In the genomic region with DNA sequence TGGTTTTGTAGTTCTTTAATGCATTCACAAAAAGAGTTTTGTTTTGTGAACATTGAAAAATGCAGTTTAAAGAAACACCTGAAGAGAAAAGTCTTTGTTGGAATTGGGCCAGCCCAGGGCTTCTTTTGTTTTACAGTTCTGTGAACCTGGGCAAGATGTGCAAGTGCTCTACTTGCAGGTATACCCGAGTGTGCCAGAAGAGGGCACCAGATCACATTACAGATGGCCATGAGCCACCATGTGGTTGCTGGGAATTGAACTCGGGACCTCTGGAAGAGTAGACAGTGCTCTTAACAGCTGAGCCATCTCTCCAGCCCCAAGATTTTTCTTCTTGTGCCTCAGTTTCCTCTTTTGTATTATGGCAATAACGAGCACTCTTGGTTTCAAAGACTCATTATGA, we compare ENCODE assay signal across 9 mouse cellular contexts. TPM values are rescaled to one million over a fixed set of nuclear protein-coding genes. Genes with fewer than 3 reads are reported as not detected.
DNase-seq lines count a peak whose midpoint lies in the region; ATAC-seq and TF ChIP-seq lines count a peak whose summit lies in the region.
"Had no signal": no experiment of that assay in that cellular context is flagged by ENCODE, and none has a peak within 500 bp of the region (broad histone marks: within the 10 kb centered on the region; RNA-seq: fewer than 3 reads in every experiment).

No protein-coding gene starts in this region.

- H3K4me2 ChIP-seq in liver, embryonic 11.5 days, result no peak overlapping the region
- H3K4me2 ChIP-seq in lung, embryonic 14.5 days, result no peak overlapping the region
- H3K4me2 ChIP-seq in intestine, embryonic 16.5 days (ENCODE audit: low read depth, low read length), result no peak overlapping the region

- peak; percentile 34 to 47 for DNase-seq in cerebellum, adult 2 months
- no peak for DNase-seq in cerebellum, adult 11 months
- peak; percentile 72 for DNase-seq in liver
- DNase-seq in liver, embryonic 11.5 days (ENCODE audit: low spot score), result no peak
- peak; percentile 63 for DNase-seq in brain, adult 2 months (ENCODE audit: low read depth, low spot score)
- peak; percentile 75 for DNase-seq in lung, embryonic 14.5 days
- DNase-seq in thymus, postnatal 25 days, result peak; percentile 78

- no peaks in the 10 kb centered on the region for H3K27me3 ChIP-seq in cerebellum, adult 2 months (ENCODE audit: control insufficient read depth, insufficient read depth, low read length)
- H3K27me3 ChIP-seq in liver, embryonic 11.5 days (replicated peaks; ENCODE audit: control insufficient read depth, insufficient read depth, low read length), result no peaks in the 10 kb centered on the region
- H3K27me3 ChIP-seq in lung, embryonic 14.5 days (ENCODE audit: insufficient read depth, low read length), result no peaks in the 10 kb centered on the region
- no peaks in the 10 kb centered on the region for H3K27me3 ChIP-seq in intestine, embryonic 16.5 days (replicated peaks; ENCODE audit: control insufficient read depth, insufficient read depth, low read length)

- ATAC-seq in liver, embryonic 11.5 days (replicated peaks; ENCODE audit: low FRiP score), result no peak
- no peak for ATAC-seq in lung, embryonic 14.5 days (ENCODE audit: insufficient read depth)
- ATAC-seq in intestine, embryonic 16.5 days, result no peak

- no peak for TF ChIP-seq POLR2A in cerebellum, adult 2 months (IDR thresholded peaks at IDR 0.05; ENCODE audit: borderline replicate concordance, insufficient read depth, low read length)

- H3K4me3 ChIP-seq in cerebellum, adult 2 months (replicated peaks; ENCODE audit: insufficient read depth, low read depth, low read length), result no peak overlapping the region
- no peak overlapping the region for H3K4me3 ChIP-seq in liver, embryonic 11.5 days (ENCODE audit: low read depth, low read length)
- no peak overlapping the region for H3K4me3 ChIP-seq in lung, embryonic 14.5 days (ENCODE audit: low read depth, low read length)
- no peak overlapping the region for H3K4me3 ChIP-seq in intestine, embryonic 16.5 days (ENCODE audit: low read length)

- H3K9ac ChIP-seq in liver, embryonic 11.5 days (ENCODE audit: low read depth, low read length), result no peak overlapping the region
- H3K9ac ChIP-seq in lung, embryonic 14.5 days, result no peak overlapping the region
- H3K9ac ChIP-seq in intestine, embryonic 16.5 days (ENCODE audit: low read depth, low read length), result no peak overlapping the region

- WGBS in cerebellum, adult 2 months, result 50% methylated on average over 3 of the region's 3 CpGs
- 46% methylated on average over 3 of the region's 3 CpGs for WGBS in liver, embryonic 11.5 days
- 51% methylated on average over 3 of the region's 3 CpGs for WGBS in lung, embryonic 14.5 days
- WGBS in intestine, embryonic 16.5 days, result 55% methylated on average over 3 of the region's 3 CpGs

- H3K36me3 ChIP-seq in liver, embryonic 11.5 days (ENCODE audit: control insufficient read depth, insufficient read depth, low read length), result peaks cover 11% of the 10 kb centered on the region; the same call in 1 of the 2 replicates
- H3K36me3 ChIP-seq in lung, embryonic 14.5 days (ENCODE audit: insufficient read depth), result peaks cover 44% of the 10 kb centered on the region
- H3K36me3 ChIP-seq in intestine, embryonic 16.5 days (ENCODE audit: control insufficient read depth, insufficient read depth, low read length), result no peaks in the 10 kb centered on the region; the same call in 1 of the 2 replicates

- no peak overlapping the region for H3K27ac ChIP-seq in cerebellum, adult 2 months (ENCODE audit: insufficient read depth, low read length)
- no peak overlapping the region for H3K27ac ChIP-seq in liver, embryonic 11.5 days (ENCODE audit: low read depth, low read length)
- no peak overlapping the region for H3K27ac ChIP-seq in lung, embryonic 14.5 days (ENCODE audit: low read depth)
- H3K27ac ChIP-seq in intestine, embryonic 16.5 days (ENCODE audit: low read length), result no peak overlapping the region

- no peaks in the 10 kb centered on the region for H3K4me1 ChIP-seq in cerebellum, adult 2 months (ENCODE audit: control insufficient read depth, insufficient read depth, low read length)
- peaks cover 12% of the 10 kb centered on the region; the same call in 1 of the 2 replicates for H3K4me1 ChIP-seq in liver, embryonic 11.5 days (replicated peaks; ENCODE audit: control insufficient read depth, insufficient read depth, low read length)
- H3K4me1 ChIP-seq in lung, embryonic 14.5 days (ENCODE audit: insufficient read depth), result 0 out of 2 replicates have a peak, but pooled peaks cover 2% of the 10 kb centered on the region
- H3K4me1 ChIP-seq in intestine, embryonic 16.5 days (ENCODE audit: control insufficient read depth, insufficient read depth, low read length), result peaks cover 6% of the 10 kb centered on the region

- H3K9me3 ChIP-seq in liver, embryonic 11.5 days (ENCODE audit: control insufficient read depth, low read length), result no peaks in the 10 kb centered on the region
- no peaks in the 10 kb centered on the region for H3K9me3 ChIP-seq in lung, embryonic 14.5 days (ENCODE audit: low read depth, low read length)
- H3K9me3 ChIP-seq in intestine, embryonic 16.5 days (ENCODE audit: control insufficient read depth, low read length), result no peaks in the 10 kb centered on the region

- peak; percentile 45 for TF ChIP-seq CTCF in cerebellum, adult 2 months (IDR thresholded peaks at IDR 0.05; ENCODE audit: borderline replicate concordance, insufficient read depth, low read depth, low read length)
- TF ChIP-seq CTCF in lung, embryonic 14.5 days (IDR thresholded peaks at IDR 0.05; ENCODE audit: low read depth), result peak; percentile 65

RNA-seq across cellular contexts. Expression of a gene that starts 5.9 kb away (rescaled TPM):
- 49.1 and 50.0 TPM in 2 replicates for polyA plus RNA-seq in cerebellum, adult 2 months (2012; rRNA removed)
- 44.2 and 47.0 TPM in 2 replicates for polyA plus RNA-seq in liver, embryonic 11.5 days (2014; fragmentation: Nextera tagmentation; extraction: Ambion mirVana)
- polyA plus RNA-seq in lung, embryonic 14.5 days (2014; fragmentation: Nextera tagmentation; extraction: Ambion mirVana), result 39.5 and 42.8 TPM in 2 replicates
- polyA plus RNA-seq in intestine, embryonic 16.5 days (2015; fragmentation: Nextera tagmentation; extraction: Ambion mirVana), result 27.3 and 29.2 TPM in 2 replicates

RNA-seq across cellular contexts. Expression of a gene that starts 11.7 kb away (rescaled TPM):
- 0.06 and 0.08 TPM in 2 replicates for polyA plus RNA-seq in cerebellum, adult 2 months (2012; rRNA removed)
- 3.4 and 6.3 TPM in 2 replicates for polyA plus RNA-seq in liver, embryonic 11.5 days (2014; fragmentation: Nextera tagmentation; extraction: Ambion mirVana)
- 48.8 and 51.7 TPM in 2 replicates for polyA plus RNA-seq in lung, embryonic 14.5 days (2014; fragmentation: Nextera tagmentation; extraction: Ambion mirVana)
- 82.2 and 90.8 TPM in 2 replicates for polyA plus RNA-seq in intestine, embryonic 16.5 days (2015; fragmentation: Nextera tagmentation; extraction: Ambion mirVana)

RNA-seq across cellular contexts. Expression of a gene that starts 14.3 kb away (rescaled TPM):
- polyA plus RNA-seq in cerebellum, adult 2 months (2012; rRNA removed), result 69.7 and 71.5 TPM in 2 replicates
- polyA plus RNA-seq in liver, embryonic 11.5 days (2014; fragmentation: Nextera tagmentation; extraction: Ambion mirVana), result 126 and 132 TPM in 2 replicates
- polyA plus RNA-seq in lung, embryonic 14.5 days (2014; fragmentation: Nextera tagmentation; extraction: Ambion mirVana), result 152 and 169 TPM in 2 replicates
- polyA plus RNA-seq in intestine, embryonic 16.5 days (2015; fragmentation: Nextera tagmentation; extraction: Ambion mirVana), result 184 and 198 TPM in 2 replicates

RNA-seq across cellular contexts. Expression of a gene that starts 22.8 kb away (rescaled TPM):
- 61.5 and 63.1 TPM in 2 replicates for polyA plus RNA-seq in cerebellum, adult 2 months (2012; rRNA removed)
- polyA plus RNA-seq in liver, embryonic 11.5 days (2014; fragmentation: Nextera tagmentation; extraction: Ambion mirVana), result 108 and 110 TPM in 2 replicates
- 127 and 129 TPM in 2 replicates for polyA plus RNA-seq in lung, embryonic 14.5 days (2014; fragmentation: Nextera tagmentation; extraction: Ambion mirVana)
- polyA plus RNA-seq in intestine, embryonic 16.5 days (2015; fragmentation: Nextera tagmentation; extraction: Ambion mirVana), result 260 and 261 TPM in 2 replicates

RNA-seq across cellular contexts. Expression of a gene that starts 22.9 kb away (rescaled TPM):
- polyA plus RNA-seq in cerebellum, adult 2 months (2012; rRNA removed), result not detected in 2 replicates
- 0.08 TPM in 1 of 2 replicates, not detected in the other for polyA plus RNA-seq in liver, embryonic 11.5 days (2014; fragmentation: Nextera tagmentation; extraction: Ambion mirVana)
- not detected in 2 replicates for polyA plus RNA-seq in lung, embryonic 14.5 days (2014; fragmentation: Nextera tagmentation; extraction: Ambion mirVana)
- polyA plus RNA-seq in intestine, embryonic 16.5 days (2015; fragmentation: Nextera tagmentation; extraction: Ambion mirVana), result not detected in 2 replicates
- polyA plus RNA-seq: heart, embryonic 16.5 days had no signal

Comparison
In these comparisons a context has a peak if more than half of its experiments do, and no peak if none do; other contexts are left out.
1. DNase-seq: peak in cerebellum, adult 2 months (2 of 2), liver (single experiment), brain, adult 2 months (single experiment), lung, embryonic 14.5 days (single experiment) and thymus, postnatal 25 days (single experiment); none in cerebellum, adult 11 months (single experiment) and liver, embryonic 11.5 days (single experiment).